In genomic region chr10:45051125-45051744, GRCm38 (mm10) we compare ENCODE assay signal across 9 mouse cellular contexts. TPM values are rescaled to one million over a fixed set of nuclear protein-coding genes. Genes with fewer than 3 reads are reported as not detected.
DNase-seq lines count a peak whose midpoint lies in the region; ATAC-seq and TF ChIP-seq lines count a peak whose summit lies in the region.
"Had no signal": no experiment of that assay in that cellular context is flagged by ENCODE, and none has a peak within 500 bp of the region (broad histone marks: within the 10 kb centered on the region; RNA-seq: fewer than 3 reads in every experiment).

No protein-coding gene starts in this region.

- peak; percentile 63 to 90 (median 75) for TF ChIP-seq CTCF in MEL (IDR thresholded peaks at IDR 0.05 in 2 of 3, conservative IDR thresholded peaks at IDR 0.05 in 1 of 3; ENCODE audit: control insufficient read depth in 1 of 3, insufficient read depth in 1 of 3, low read depth in 2 of 3, low read length in 3 of 3, poor library complexity in 1 of 3, severe bottlenecking in 1 of 3)

- peak overlapping the region; percentile 44 for H3K9ac ChIP-seq in MEL (ENCODE audit: control insufficient read depth, low read depth, low read length, poor library complexity, severe bottlenecking)
- no peak overlapping the region for H3K9ac ChIP-seq in forebrain, embryonic 15.5 days (replicated peaks)
- H3K9ac ChIP-seq in hindbrain, embryonic 13.5 days, result no peak overlapping the region
- H3K9ac ChIP-seq: liver, embryonic 15.5 days had no signal

- DNase-seq in MEL (ENCODE audit: low read depth, low spot score), result peak; percentile 91
- peak; percentile 77 for DNase-seq in c-Kit-positive CD71-positive TER-119-negative erythroid progenitor cells, embryonic 14.5 days (ENCODE audit: low read depth)
- peak; percentile 79 to 82 for DNase-seq in layer of hippocampus, postnatal 10 days (ENCODE audit: low spot score in 2 of 2)
- DNase-seq in lung, postnatal 14 days, result peak; percentile 88
- peak; percentile 87 for DNase-seq in retina, embryonic 14.5 days (ENCODE audit: low spot score)
- peak; percentile 71 for DNase-seq in thymus, postnatal 25 days

- no peak for TF ChIP-seq EP300 in MEL (IDR thresholded peaks at IDR 0.05; ENCODE audit: low read depth in 1 of 2, low read length in 2 of 2)

- peaks cover 0 to 11% of the 10 kb centered on the region in 2 experiments; a peak in 2 of 4 replicates for H3K36me3 ChIP-seq in MEL (ENCODE audit: control insufficient read depth in 1 of 2, insufficient read depth in 2 of 2, low read length in 2 of 2)
- no peaks in the 10 kb centered on the region for H3K36me3 ChIP-seq in forebrain, embryonic 15.5 days
- no peaks in the 10 kb centered on the region for H3K36me3 ChIP-seq in hindbrain, embryonic 13.5 days
- H3K36me3 ChIP-seq: liver, embryonic 15.5 days had no signal

- WGBS in forebrain, embryonic 15.5 days, result 62% methylated on average over 11 of the region's 11 CpGs
- 62% methylated on average over 11 of the region's 11 CpGs for WGBS in hindbrain, embryonic 13.5 days

- peak overlapping the region; percentile 35 to 38; a peak in 3 of 4 replicates for H3K4me3 ChIP-seq in MEL (ENCODE audit: control insufficient read depth in 1 of 2, insufficient read depth in 1 of 2, low read depth in 2 of 2, low read length in 2 of 2)
- H3K4me3 ChIP-seq in forebrain, embryonic 15.5 days, result no peak overlapping the region
- no peak overlapping the region for H3K4me3 ChIP-seq in hindbrain, embryonic 13.5 days
- H3K4me3 ChIP-seq: liver, embryonic 15.5 days had no signal

- H3K79me2 ChIP-seq in MEL (ENCODE audit: control insufficient read depth, insufficient read depth, low read length, poor library complexity), result no peaks in the 10 kb centered on the region

- H3K27ac ChIP-seq in MEL (ENCODE audit: control insufficient read depth, low read depth, low read length), result no peak overlapping the region
- H3K27ac ChIP-seq in forebrain, embryonic 15.5 days (replicated peaks), result no peak overlapping the region
- H3K27ac ChIP-seq in hindbrain, embryonic 13.5 days, result no peak overlapping the region
- H3K27ac ChIP-seq: liver, embryonic 15.5 days had no signal

- peak; percentile 77 for TF ChIP-seq RAD21 in MEL (IDR thresholded peaks at IDR 0.05; ENCODE audit: low read depth, low read length)

- ATAC-seq in forebrain, embryonic 15.5 days (replicated peaks), result peak; percentile 75
- ATAC-seq in hindbrain, embryonic 13.5 days (ENCODE audit: low FRiP score), result peak; percentile 63; the same call in 1 of the 2 replicates

- H3K27me3 ChIP-seq in MEL (ENCODE audit: control insufficient read depth in 1 of 2, insufficient read depth in 2 of 2, low read length in 2 of 2), result no peaks in the 10 kb centered on the region
- H3K27me3 ChIP-seq in forebrain, embryonic 15.5 days, result no peaks in the 10 kb centered on the region
- peaks cover 3% of the 10 kb centered on the region; the same call in 1 of the 2 replicates for H3K27me3 ChIP-seq in hindbrain, embryonic 13.5 days
- H3K27me3 ChIP-seq: liver, embryonic 15.5 days had no signal

- no peaks in the 10 kb centered on the region for H3K9me3 ChIP-seq in MEL (replicated peaks; ENCODE audit: insufficient read depth, low read length)
- H3K9me3 ChIP-seq in forebrain, embryonic 15.5 days, result no peaks in the 10 kb centered on the region
- no peaks in the 10 kb centered on the region for H3K9me3 ChIP-seq in hindbrain, embryonic 13.5 days
- H3K9me3 ChIP-seq: liver, embryonic 15.5 days had no signal

- peaks cover 0 to 10% of the 10 kb centered on the region in 2 experiments; a peak in 2 of 4 replicates for H3K4me1 ChIP-seq in MEL (ENCODE audit: control insufficient read depth in 1 of 2, insufficient read depth in 2 of 2, low read length in 2 of 2)
- no peaks in the 10 kb centered on the region for H3K4me1 ChIP-seq in forebrain, embryonic 15.5 days
- H3K4me1 ChIP-seq in hindbrain, embryonic 13.5 days (replicated peaks), result no peaks in the 10 kb centered on the region

- no peak for TF ChIP-seq POLR2A in MEL (IDR thresholded peaks at IDR 0.05; ENCODE audit: control insufficient read depth in 1 of 2, insufficient read depth in 1 of 2, low read depth in 1 of 2, low read length in 2 of 2, poor library complexity in 1 of 2)

- H3K4me2 ChIP-seq in forebrain, embryonic 15.5 days (replicated peaks), result no peak overlapping the region
- H3K4me2 ChIP-seq in hindbrain, embryonic 13.5 days, result no peak overlapping the region
- H3K4me2 ChIP-seq: liver, embryonic 15.5 days had no signal

TF ChIP-seq in MEL, 35 proteins besides CTCF, POLR2A, EP300 and RAD21:
- TF ChIP-seq NELFE (IDR thresholded peaks at IDR 0.05; ENCODE audit: low read depth, low read length), result no peak
- no peak for TF ChIP-seq POLR2AphosphoS2 (IDR thresholded peaks at IDR 0.05; ENCODE audit: low read length)
- peak; percentile 3; the same call in 1 of the 2 replicates for TF ChIP-seq ZNF384 (IDR thresholded peaks at IDR 0.05; ENCODE audit: low read depth, low read length)
- no peak for TF ChIP-seq POLR2AphosphoS5 (IDR thresholded peaks at IDR 0.05; ENCODE audit: borderline replicate concordance, low read depth, low read length)
- peak; percentile 74 for TF ChIP-seq ZC3H11A (IDR thresholded peaks at IDR 0.05; ENCODE audit: low read depth, low read length)
- no peak for TF ChIP-seq MXI1 (IDR thresholded peaks at IDR 0.05; ENCODE audit: low read depth, low read length)
- TF ChIP-seq E2F4 (IDR thresholded peaks at IDR 0.05; ENCODE audit: borderline replicate concordance, low read depth, low read length), result no peak
- no peak for TF ChIP-seq ELF1 (IDR thresholded peaks at IDR 0.05; ENCODE audit: low read depth, low read length)
- TF ChIP-seq BHLHE40 (IDR thresholded peaks at IDR 0.05; ENCODE audit: borderline replicate concordance, low read depth, low read length), result no peak
- TF ChIP-seq NRF1 (IDR thresholded peaks at IDR 0.05; ENCODE audit: insufficient read depth, low read depth, low read length, poor library complexity, severe bottlenecking), result no peak
- TF ChIP-seq SMC3 (IDR thresholded peaks at IDR 0.05; ENCODE audit: low read depth, low read length), result peak; percentile 94
- TF ChIP-seq ZMIZ1 (IDR thresholded peaks at IDR 0.05; ENCODE audit: low read depth, low read length), result no peak
- no peak for TF ChIP-seq ZKSCAN1 (IDR thresholded peaks at IDR 0.05; ENCODE audit: low read depth, low read length)
- TF ChIP-seq HCFC1 (IDR thresholded peaks at IDR 0.05; ENCODE audit: low read depth, low read length), result no peak

RNA-seq across cellular contexts. Expression of gene Prep, which starts 15.8 kb away (rescaled TPM):
- 12.0 and 12.3 TPM in 2 replicates for total RNA-seq in MEL (2012; rRNA removed)
- polyA plus RNA-seq in MEL (2012; ENCODE audit: insufficient read depth in 1 of 2, insufficient read length in 2 of 2, low read depth in 1 of 2, low replicate concordance in 2 of 2, missing spikeins in 1 of 2), result 10 to 100 TPM in 1 of 2 experiments, not detected in 1; 24.4 TPM
- 19.2 and 19.5 TPM in 2 replicates for polyA plus RNA-seq in forebrain, embryonic 15.5 days (2015; fragmentation: Nextera tagmentation; extraction: Ambion mirVana)
- polyA plus RNA-seq in hindbrain, embryonic 13.5 days (2015; fragmentation: Nextera tagmentation; extraction: Ambion mirVana), result 24.8 and 25.2 TPM in 2 replicates
- total RNA-seq in layer of hippocampus, postnatal 10 days (2021), result 10 to 100 TPM; 16.9 to 19.5 TPM

Comparison
In these comparisons a context has a peak if more than half of its experiments do, and no peak if none do; other contexts are left out.
1. H3K4me3 ChIP-seq: peak in MEL (2 of 2); none in forebrain, embryonic 15.5 days (single experiment) and hindbrain, embryonic 13.5 days (single experiment).
2. Peak in every context shown above with its lines, with median percentiles within 50 percentile points of each other: DNase-seq.